Mouse (Mus musculus) urinary bladder, postnatal 4 days (tissue): ENCODE data around the gene Irgm1.
"Not testable (repeated sequence)": the region's sequence is repeated elsewhere in the genome, so short reads cannot be mapped to it uniquely, and the experiment has no call there.

Experiments
- DNase-seq, 2 experiments: peaks; one replicate each; pipeline ENCODE4 v3.0.0; 2021 to 2022; ENCODE audit warnings: low spot score in 2 of 2

Irgm1 gene

DNA sequence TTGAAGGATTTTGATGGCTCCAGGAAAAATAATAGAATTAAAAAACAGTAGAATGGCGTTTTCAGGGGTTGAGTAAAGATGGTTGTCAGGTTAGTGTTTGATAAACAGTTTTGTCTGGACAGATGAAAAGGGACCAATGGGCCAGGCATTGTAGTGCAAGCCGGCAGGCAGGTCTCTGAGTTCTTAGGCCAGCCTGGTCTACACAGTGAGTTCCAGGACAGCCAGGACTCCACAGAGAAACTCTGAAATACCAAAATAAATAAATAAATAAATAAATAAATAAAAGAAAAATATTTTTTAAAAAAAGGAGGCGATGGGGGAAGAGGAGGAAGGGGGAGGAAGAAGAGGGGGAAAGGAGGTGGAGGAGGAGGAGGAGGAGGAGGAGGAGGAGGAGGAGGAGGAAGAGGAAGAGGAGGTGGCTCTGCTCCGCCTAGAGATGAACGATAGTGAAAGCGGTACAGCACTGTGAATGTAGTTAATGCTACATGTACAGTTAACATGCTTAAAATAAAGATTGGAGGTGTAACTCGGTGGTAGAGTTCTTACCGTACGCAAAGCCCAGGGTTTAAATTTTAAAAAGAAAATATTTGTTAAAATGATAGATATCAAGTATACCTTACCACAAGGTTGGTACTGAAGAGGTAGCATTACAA, 38.3 kb downstream of the Irgm1 start:
- DNase-seq = no peak

DNA sequence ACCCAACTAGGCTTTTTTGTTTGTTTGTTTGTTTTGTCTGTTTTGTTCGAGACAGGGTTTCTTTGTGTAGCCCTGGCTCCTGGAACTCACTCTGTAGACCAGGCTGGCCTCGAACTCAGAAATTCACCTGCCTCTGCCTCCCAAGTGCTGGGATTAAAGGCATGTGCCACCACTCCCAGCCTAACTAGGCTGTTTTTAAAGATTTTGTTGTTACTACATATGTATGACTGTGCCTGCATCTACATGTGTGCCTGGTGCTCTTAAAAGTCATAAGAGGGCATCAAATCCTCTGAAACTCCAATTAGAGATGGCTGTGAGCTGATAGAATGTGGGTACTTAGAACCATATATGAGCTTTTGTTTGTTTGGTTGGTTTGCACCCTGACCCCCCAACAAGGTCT, 40.2 kb downstream of the Irgm1 start:
- no peak for DNase-seq

DNA sequence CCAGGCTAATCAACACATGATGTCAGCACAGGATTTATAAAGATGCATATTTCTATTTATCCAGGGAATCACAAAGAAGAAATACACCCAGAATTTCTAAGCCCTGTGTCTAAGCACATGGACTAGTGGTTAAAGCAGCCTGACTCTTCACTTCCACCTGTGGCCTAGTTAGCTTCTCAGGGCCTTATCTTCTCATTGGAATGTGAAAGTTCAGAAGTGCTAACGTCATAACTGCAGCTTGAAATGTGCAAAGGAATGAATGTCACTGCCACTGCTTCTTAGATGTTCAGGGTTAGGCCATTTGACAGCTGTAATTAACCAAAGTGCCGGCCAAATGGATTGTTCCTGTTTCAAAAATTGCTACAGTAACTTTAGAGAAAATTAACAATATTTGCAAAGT, 41.2 kb downstream of the Irgm1 start:
- no peak for DNase-seq

DNA sequence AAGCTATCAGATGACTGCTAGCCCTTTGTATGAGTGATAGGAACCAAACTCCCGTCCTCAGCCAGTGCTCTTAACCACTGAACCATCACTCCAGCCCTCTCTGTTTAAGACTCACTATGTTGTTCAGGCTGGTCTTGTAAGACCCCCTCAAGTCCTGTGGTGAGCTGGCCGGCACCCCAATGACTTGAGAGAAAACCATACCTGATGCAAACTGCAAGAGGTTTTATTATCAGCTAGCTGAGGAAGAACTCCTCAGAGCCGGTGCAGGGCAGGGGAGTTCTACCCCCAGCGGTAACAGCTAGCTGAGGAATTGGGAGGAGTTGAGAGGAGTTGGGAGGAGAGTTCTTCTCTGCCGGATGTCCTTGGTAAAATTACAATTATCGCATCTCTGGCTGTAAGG, 43.6 kb downstream of the Irgm1 start:
- no peak for DNase-seq

DNA sequence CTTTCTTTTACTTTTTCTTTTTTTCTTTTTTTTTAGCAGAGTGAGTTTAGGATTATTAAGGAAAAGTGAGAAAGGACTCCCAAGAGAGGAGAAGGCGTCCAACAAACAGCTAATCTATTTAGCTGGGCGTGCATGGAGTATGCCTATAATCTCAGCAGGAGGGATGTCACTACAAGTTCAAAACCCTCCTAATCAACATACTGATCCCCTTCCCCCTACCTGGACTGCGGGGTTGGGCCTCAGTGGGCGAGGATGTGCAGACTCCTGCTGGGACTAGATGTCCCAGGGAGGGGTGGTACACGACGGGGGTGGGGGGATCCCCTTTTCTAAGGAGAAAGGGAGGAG, 44.8 kb downstream of the Irgm1 start:
- no peak for DNase-seq

DNA sequence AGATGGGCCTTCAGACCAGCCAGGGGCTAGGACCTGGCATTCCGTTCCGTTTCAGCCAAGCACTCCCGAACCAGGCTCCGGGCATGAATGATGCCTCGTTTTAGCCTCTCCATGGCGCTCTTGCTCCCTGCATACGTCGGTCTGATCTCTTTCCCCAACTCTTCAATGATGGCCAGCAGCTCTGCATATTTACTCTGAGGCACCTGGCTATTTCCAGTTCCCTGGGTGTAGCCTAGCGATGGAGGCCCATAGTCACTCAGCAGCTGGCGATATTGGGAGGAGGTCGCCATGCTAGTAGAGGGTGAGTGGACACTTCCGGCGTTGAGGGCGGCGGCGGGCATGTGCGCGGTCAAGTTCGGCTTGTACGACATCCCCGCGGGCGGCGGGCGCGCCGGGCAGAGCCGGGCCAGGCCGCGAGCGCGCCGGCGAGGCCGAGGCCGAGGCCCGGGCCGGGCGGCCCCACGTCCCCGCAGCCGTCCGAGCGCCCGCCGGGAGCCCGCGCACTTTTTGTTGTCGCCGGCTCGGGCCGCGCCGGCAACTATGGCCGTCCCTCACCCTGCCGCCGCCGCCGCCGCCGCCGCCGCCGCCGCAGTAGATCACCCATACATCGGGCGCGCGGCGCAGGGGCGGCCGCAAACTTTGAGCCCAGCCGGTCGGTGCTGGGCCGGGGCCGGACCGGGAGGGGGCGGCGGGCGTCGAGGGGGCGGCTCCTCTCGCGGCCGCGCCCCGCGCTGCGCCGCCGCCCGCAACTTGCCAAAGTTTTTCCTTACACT, 45.3 kb downstream of the Irgm1 start, which contains the start of the genes Trim7 and Gm12184:
Trim7 (plus strand) TSS at position 162 of the 773 bp plus-strand sequence.
Gm12184 (minus strand) TSS at position 677 of the 773 bp plus-strand sequence.
- DNase-seq = not testable (repeated sequence)

DNA sequence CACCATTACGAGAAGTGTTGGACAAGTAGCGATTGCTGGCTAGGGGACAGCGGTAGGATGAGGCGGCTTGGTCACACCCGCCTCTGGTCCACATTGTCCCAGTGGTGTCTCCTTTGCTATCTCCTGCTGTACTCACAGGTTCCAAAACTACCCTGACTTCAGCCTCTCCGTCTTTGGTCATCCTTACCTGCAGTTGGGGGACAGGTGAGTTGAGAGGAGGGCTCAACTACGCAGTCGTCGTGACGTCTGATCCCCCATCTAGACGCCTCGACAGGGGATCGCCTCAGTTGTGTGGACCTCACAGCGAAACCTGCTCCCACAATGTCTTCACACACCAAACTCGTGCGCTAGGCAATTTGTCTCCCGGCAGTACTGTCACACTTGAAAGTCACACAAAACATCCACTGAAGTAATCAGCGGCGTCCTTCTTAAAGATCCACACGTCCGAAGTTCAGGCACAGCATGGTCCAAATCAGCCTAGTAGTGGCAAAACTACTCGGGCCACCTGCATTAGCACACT, 47.1 kb downstream of the Irgm1 start:
- no peak for DNase-seq

DNA sequence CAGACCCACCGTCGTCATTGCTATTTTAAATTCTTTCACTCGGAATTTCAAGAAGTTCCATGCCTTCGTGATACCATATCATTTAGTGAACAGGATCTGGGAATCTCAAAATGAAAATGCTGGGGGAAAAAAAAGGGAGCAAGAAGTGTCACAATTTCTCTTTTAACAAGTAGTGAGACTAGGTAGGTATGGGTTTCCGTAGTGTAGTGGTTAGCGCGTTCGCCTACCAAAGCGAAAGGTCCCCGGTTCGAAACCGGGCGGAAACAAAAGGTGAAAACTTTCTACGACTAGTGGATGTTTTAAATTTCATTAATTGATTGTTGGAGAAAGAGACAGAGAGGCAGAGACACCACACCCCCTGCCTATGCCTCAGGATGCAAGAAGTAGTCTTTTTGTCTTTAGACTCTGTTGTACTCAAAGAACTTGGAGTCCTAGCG, 47.9 kb downstream of the Irgm1 start:
- no peak for DNase-seq

DNA sequence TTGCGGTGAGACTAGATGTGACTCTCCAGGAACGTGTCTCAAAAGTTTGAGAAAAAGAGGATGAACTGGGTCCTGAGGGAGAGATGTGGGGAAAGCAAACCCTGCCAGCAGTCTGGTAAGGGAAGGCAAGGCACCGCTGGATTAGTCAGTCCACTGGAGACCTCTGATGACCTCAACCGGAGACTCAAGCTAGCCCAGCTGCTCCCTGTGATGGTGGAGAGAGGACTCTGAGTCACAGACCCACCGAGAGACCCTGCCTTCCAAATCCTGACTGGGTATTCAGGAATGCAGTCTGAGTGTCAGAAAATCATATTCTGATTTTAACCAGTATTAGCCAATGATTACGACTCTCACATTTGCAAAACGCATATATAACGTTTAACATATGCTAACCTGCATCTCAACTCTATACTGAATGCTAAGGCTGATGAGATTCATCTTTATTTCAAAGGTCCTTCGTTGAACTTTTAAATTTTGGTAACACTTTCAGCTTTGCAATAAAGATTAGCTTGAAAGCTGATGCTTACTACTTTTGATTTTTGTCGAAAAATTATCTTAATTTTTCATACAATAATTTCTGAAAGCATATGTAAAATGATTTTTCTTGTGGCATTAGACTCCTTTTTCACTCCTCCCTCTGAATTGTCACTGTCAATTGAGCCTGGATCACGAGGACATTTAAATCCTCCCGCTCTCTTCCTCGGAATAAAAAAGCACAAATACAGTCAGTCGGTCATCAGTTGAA, 48.5 kb downstream of the Irgm1 start:
- DNase-seq = no peak

DNA sequence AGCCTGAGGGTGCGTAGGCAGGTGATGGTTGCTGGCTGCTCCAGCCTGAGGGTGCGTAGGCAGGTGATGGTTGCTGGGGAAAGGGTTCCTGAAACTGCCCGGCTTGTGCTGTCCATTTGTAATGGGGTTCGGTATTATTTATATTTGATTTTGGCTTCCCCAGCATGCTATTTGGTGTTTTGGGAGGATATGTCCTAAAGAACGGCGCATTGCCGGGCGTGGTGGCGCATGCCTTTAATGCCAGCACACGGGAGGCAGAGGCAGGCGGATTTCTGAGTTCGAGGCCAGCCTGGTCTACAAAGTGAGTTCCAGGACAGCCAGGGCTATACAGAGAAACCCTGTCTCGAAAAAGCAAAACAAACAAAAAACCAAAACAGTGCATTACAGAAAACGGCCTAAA, 50.2 kb downstream of the Irgm1 start:
- not testable (repeated sequence) for DNase-seq

DNA sequence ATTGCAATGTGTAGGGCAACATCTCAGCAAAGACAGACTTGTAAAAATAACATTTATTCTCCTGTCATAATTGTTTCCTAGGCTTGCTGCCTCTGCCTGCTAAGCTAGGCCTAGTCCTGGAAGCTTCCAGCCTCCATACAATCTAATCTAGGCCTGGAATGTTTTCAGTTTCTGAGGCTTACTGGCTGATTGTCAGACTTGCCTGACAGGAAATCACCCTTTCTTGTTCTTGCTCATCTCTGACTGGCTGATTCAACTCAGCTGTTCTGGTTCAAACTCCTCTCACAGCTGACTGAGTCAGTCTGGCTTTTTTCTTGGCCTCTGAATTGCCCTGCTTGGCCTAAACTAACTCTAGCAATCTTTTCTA, 51.2 kb downstream of the Irgm1 start:
- no peak for DNase-seq

DNA sequence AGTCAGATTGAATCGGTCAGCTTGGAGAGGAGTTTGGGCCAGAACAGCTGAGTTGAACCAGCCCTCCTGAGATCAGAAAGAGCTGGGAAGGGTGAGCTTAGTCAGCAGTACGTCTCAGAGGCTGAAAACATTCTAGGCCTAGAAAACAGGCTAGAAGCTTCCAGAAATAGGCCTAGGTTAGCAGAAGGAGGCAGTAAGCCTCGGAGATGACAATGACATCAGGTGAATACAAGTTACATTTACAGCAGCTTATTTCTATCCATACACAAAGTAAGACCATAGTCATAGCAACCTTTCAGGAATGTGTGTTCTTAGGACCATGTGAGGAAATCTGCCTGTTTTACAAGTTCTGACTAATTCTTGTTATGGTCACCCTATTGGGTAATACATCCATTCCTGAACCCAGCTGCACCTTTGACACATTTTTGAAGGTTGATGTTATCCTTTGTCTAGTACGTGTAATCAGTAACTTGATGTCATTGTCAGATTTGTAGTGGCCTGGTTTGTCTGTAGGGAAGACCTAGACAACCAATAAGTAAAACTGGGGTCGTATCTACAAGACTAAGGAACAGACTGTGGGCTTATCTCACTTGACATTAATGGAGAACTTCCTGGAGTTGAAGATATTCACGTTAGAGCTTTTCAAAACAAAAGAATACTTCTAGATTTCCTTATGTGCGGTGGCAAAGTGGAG, 51.7 kb downstream of the Irgm1 start:
- DNase-seq = no peak

DNA sequence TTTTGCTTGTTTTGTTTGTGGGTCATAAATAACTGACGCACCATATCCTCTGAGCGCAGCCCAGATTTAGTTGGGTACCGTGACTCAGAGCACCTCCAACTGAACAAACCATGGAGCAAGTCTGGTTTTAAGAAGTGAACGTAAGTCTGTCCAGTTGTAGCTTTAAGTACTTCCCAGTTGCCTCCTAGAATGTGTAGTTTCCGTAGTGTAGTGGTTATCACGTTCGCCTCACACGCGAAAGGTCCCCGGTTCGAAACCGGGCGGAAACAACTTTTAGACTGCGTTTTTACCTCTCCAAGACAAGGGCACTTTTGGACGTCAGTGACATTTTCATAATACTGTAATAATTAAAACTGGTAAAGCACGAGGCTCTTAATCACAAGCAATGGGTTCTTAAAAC, 53.1 kb downstream of the Irgm1 start:
- peak; percentile 47 to 76 for DNase-seq

DNA sequence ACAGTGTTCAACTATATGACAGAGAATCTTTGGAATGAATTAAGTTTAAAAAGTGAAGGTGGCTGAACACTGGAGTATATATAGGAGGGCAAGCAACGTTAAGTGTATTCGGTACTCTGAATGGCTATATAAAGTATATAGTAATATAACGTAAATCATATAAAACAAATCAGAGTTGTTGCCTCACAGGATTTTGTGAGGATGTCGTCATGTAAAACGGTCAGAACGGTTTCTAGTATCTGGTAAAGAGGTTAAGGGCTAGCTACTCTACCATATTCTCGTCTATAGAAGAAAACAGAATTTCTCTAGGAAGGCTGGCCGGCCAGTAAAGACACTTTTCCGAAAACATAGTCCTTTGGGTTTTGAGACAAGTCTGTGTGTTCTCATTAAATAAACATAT, 53.7 kb downstream of the Irgm1 start:
- DNase-seq = no peak

DNA sequence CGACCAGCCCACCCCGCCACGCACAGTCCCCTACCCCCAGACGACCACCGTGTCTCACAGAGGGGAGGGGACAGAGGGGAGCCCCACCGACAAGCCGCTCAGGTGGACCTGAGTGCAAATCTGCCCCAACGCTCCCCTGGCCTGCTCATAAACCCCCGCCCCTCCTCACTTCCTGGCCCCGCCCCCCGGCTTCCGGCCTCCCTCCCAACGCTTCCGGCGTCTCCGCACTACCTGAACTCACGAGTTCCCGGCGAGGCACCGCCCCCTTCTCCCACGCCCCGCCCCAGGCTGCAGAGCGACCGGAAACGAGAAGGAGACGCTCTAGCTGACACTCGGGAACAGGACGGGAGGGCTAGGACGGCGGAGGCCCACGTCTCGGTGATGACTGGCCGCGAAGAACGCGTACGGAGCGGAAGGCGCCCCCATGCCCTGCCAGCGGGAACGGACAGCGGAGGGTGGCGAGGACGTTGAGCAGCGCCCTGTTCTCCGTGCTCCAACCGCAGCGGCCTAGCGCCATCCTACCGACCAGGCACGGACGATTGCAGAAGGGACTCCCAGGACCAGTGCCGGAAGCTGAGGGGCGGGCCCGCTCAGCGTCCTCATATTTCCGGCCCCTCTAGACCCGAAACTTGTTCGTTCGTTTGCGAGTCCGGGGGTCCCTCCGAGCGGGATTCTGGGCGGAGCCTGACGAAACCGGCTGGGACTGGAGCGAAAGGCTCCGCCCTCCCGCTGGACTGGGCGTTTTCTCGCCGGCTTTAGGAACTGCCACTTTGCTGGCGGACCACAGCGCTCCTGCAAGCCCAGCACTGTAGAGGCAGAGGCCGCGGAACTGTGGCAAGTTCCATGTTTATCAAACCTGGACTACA, 54.5 kb downstream of the Irgm1 start, which contains the start of gene Trim41:
Trim41 (minus strand) TSS at position 554 of the 866 bp plus-strand sequence.
- peak; percentile 99 for DNase-seq

DNA sequence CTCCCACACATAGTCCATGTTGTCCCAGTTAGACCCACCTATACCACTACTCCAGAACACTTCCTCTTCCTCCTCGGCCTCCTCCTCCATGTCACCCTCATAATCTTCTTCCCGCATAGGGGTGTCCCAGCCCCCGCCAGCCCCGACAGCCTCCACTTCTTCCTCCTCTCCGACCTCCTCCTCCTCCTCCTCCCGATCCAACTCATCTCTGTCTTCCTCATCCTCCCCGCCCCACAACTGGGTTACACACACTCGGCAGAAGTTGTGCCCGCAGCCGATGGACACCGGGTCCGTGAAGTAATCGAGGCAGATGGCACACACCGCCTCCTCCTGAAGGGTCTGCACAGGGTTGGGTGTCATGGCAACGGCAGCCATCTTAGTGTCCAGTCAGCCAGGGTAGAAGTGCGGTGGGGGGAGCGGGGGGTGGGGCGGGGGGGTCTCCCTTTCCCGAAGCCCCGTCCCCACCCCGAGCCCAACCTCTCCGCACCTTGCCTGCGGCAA, 55.2 kb downstream of the Irgm1 start:
- peak in 1 of 2 experiments; percentile 28 for DNase-seq

DNA sequence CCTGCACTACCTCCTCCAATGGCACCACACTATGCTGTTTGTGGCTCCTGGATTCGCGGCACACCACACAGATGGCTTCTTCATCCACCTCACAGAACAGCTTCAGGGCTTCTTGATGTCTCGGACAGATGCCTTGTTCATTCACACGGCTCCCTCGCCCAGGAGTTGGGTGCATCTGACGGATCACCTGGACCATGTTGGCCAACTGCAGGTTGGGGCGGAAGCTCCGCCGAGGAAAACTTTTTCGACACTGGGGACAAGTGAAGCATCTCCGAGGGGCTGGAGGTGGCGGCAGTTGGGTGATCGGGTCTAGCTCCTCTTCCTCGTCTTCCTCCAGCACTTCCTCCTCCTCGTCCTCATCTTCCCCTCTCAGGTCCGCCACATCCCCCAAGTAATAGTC, 55.6 kb downstream of the Irgm1 start:
- no peak for DNase-seq

DNA sequence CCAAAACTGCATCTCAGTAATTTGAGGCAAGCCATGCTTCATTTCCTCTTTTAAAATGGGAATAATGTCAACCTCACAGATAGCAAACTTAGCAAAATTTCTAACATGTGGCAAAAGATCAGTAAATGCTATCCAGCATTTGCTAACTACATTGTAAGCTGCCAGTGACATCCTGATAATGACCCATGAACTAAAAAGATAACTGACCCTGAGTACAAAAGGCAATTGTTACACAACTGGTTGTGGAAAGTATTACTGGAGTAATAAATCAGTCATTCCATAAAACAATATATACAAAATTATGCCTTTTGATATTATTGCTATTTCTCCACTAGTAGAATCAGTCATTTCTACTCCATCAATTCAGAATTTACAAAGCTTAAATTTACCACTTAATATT, 57.7 kb downstream of the Irgm1 start:
- DNase-seq = no peak
